Mouse (Mus musculus): ENCODE data around the gene Snai1. TPM values are rescaled to one million over a fixed set of nuclear protein-coding genes. Genes with fewer than 3 reads are reported as not detected.

The Snai1 gene
- polyA plus RNA-seq, 1 experiment from 2014 or later: 0.10 TPM

DNA sequence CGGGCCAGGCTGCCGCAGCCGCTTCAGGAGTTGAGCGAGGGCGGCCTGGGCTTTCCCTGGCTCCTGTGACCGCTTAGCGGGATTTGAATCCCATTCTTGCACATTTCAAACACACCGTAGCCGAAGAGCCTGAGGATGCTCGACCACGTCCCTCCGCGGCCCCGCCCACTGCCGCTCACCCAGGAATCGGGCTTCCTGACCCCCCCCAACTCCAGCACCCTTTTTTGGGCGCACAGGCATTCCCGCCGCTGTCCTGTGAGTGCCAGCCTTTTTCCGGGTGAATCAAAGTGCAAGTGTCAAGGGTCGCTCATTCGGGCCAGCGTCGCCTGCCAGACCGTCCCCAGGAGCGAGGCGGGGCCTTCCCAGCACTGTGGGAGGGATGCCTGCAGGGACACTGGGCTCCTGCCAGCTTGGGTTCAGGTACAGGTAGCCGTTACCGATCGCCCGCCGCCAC lies 34.1 kb upstream of the Snai1 start:
- H3K27me3 ChIP-seq: no peaks in the 10 kb centered on the region
- no peak for TF ChIP-seq CTCF (IDR thresholded peaks at IDR 0.05)
- in situ Hi-C loops (cut with MboI; ENCODE audit: low pct_unique_long_range_greater_than_20kb): no loop called here
- peak; percentile 20 for ATAC-seq
- CTCF ChIA-PET: interaction anchor here (1.0 kb wide), 1 partner anchor 112 kb away, joined by 3 read pairs; no protein-coding TSS in a partner anchor
- POLR2A ChIA-PET: no interaction called here
- no peak for DNase-seq (ENCODE audit: low read depth, low spot score)

DNA sequence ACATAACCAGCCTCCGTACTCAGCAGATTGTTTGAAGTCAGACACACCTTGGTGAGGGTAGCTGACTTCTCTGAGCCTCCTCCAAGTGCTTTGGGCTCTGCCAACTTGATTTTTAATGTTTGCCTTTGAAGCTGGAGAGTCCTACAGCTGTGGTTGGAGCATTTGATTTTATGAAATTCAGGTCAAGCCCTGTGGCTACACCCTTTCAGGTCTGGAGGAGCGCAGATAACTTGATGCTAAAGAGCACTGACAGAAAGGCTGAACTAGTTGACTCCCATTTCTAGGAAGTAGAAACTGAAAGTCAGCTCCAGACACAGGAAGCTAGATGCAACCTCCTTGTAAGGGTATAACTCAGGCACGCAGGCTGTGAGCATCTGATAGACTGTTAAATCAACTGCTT lies 32.9 kb upstream of the Snai1 start:
- CTCF ChIA-PET: no interaction called here
- POLR2A ChIA-PET: no interaction called here
- no peaks in the 10 kb centered on the region for H3K27me3 ChIP-seq
- ATAC-seq: no peak
- DNase-seq (ENCODE audit: low read depth, low spot score): no peak
- in situ Hi-C loops (cut with MboI; ENCODE audit: low pct_unique_long_range_greater_than_20kb): no loop called here
- no peak for TF ChIP-seq CTCF (IDR thresholded peaks at IDR 0.05)

DNA sequence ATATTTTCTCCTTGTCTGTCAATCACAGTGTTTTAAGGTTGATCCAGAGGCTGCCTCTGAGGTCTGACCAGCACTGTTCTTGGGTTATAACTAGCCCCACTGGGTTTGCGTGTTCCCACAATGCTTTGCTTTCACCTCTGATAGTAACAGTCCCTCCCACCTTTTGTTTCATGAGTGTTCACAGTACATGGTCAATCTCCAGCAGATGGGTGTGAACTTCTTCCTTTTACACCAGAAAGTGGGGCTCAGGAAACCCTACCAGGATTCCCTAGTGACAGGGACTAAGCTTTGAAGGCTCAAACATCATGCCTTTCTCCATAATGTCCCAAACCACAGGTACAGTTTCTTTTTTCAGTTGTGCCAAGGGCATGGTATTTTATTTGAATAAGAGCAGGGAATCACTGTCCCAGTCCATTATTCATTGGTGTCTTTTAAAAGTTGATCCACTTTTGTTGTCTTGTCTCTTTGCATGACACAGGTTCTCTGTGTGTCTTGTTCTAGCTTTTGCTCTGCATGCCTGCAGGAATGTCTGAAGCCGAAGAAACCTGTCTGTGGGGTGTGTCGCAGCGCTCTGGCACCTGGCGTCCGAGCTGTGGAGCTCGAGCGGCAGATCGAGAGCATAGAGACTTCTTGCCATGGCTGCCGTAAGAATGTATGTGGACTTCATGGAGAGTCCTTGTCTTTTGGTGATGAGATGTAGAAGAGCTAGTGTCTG lies 31.3 kb upstream of the Snai1 start:
- H3K27me3 ChIP-seq: no peaks in the 10 kb centered on the region
- no peak for DNase-seq (ENCODE audit: low read depth, low spot score)
- CTCF ChIA-PET: interaction anchor here (0.8 kb wide), 1 partner anchor 25 kb away, joined by 3 read pairs; no protein-coding TSS in a partner anchor
- in situ Hi-C loops (cut with MboI; ENCODE audit: low pct_unique_long_range_greater_than_20kb): no loop called here
- no peak for ATAC-seq
- TF ChIP-seq CTCF (IDR thresholded peaks at IDR 0.05): no peak
- POLR2A ChIA-PET: no interaction called here

DNA sequence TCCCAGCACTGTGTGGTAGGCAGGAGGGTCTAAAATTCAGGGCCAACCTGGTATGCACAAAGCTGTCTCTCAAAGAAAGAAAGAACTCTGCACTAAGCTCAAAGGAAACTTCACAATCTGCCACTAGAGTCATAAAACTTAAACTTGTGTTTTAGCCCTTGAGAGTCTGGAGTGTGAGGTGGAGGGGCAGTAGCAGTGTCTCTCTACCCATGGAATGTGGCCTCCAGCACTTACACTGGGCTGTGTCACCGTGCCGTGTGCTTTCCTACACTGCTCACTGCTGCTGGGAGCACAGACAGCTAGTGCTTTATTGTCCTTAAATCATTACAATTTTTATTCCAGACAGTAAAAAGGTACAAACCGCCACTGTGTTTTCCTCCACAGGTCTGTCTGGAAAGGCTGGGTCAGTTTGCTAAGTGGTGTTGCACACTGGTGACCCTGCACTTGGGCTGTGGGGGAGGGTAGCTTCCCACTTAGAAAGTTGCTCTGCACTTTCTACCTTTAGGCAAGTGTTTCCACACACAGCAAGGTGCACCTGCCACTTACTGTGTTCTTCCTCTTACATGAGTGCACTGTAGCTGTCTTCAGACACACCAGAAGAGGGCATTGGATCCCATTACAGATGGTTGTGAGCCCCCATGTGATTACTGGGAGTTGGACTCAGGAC lies 30.1 kb upstream of the Snai1 start:
- ATAC-seq: peak; percentile 45
- in situ Hi-C loops (cut with MboI; ENCODE audit: low pct_unique_long_range_greater_than_20kb): no loop called here
- ChIA-PET CTCF (interaction anchor here (0.8 to 1.0 kb wide), 3 partner anchors 24 to 286 kb away, joined by 3 read pairs; no protein-coding TSS in a partner anchor), POLR2A (no interaction called here)
- no peak for DNase-seq (ENCODE audit: low read depth, low spot score)
- TF ChIP-seq CTCF (IDR thresholded peaks at IDR 0.05): no peak
- no peaks in the 10 kb centered on the region for H3K27me3 ChIP-seq

DNA sequence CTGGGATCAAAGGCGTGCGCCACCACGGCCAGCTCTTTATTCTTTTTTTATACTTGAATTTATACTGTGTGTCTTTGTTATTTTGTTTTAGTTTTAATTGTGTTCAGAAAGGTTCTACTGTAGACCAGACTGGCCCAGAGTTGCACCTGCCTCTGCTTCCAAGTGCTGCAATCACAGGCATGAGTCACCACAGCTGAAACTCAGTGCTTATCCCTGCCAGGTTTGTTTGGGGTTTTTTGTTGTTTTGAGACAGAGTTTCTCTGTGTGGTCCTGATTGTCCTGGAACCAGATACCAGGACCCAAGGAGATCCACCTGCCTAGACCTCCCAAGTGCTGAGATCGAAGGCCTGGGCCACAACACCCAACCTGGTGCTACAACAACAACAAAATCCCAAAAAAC lies 29.4 kb upstream of the Snai1 start:
- in situ Hi-C loops (cut with MboI; ENCODE audit: low pct_unique_long_range_greater_than_20kb): no loop called here
- no peak for TF ChIP-seq CTCF (IDR thresholded peaks at IDR 0.05)
- CTCF ChIA-PET: interaction anchor here (0.9 kb wide), 1 partner anchor 90 kb away, joined by 3 read pairs; no protein-coding TSS in a partner anchor
- ATAC-seq: no peak
- POLR2A ChIA-PET: no interaction called here
- no peaks in the 10 kb centered on the region for H3K27me3 ChIP-seq
- no peak for DNase-seq (ENCODE audit: low read depth, low spot score)

DNA sequence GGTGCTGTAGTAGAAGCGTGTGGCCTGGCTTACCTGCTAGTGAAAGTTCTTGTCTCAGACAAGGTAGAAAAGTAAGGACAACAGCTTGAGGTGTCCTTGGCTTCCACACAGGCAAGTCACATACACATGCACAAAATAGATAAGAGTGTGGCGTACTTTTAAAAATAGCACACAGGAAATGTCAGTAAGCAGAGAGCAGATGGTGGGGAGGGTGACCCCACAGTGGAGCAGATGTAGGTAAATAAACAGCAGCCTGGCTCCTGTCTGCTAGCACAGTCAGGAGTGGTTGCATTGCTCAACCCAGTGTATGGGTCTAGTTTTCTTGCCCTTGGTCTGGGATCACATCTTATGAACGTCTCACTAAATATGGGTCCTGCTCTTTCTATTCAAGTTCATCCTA lies 27.5 kb upstream of the Snai1 start:
- POLR2A ChIA-PET: no interaction called here
- no peaks in the 10 kb centered on the region for H3K27me3 ChIP-seq
- CTCF ChIA-PET: interaction anchor here (2.6 kb wide), 1 partner anchor 17 kb away, joined by 8 read pairs; the partner anchor contains the start of genes Rnf114 and Spata2
- in situ Hi-C loops (cut with MboI; ENCODE audit: low pct_unique_long_range_greater_than_20kb): no loop called here
- no peak for TF ChIP-seq CTCF (IDR thresholded peaks at IDR 0.05)
- ATAC-seq (no peak), DNase-seq (ENCODE audit: low read depth, low spot score) (no peak)

DNA sequence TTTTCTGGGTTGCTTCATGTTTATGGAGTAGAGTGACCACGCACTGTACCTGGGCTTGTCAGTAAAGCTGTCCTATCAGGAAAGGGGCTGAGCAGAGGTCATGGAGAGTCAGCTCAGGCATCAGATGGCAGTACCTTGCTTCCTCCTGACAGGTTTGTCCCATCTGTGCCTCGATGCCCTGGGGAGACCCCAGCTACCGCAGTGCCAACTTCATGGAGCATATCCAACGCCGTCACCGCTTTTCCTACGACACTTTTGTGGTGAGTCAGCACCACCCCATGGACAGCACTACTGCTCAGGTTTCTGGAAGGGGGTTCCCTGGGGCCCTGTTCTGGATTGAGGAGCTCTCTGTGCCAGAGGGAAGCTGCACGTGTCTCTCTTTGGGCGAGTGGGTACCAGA lies 25.6 kb upstream of the Snai1 start:
- in situ Hi-C loops (cut with MboI; ENCODE audit: low pct_unique_long_range_greater_than_20kb): no loop called here

DNA sequence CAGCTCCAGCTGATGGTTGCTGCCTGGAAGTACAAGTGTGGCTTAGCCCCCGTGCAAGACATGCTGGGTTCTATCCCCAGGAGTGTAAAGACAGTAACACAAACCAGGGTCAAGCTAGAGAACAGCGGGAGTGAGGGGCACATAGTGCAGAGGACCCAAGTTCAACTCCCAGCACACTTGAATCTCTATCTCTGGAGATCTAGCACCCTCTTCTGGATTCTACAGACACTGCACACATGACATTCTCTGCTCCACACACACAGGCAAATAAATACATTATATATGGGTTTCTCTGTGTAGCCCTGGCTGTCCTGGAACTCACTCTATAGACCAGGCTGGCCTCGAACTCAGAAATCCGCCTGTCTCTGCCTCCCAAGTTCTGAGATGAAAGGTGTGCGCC lies 25.0 kb upstream of the Snai1 start:
- ATAC-seq: no peak
- ChIA-PET POLR2A (no interaction called here), CTCF (interaction anchor here (1.1 to 2.6 kb wide), 4 partner anchors 10 to 20 kb away, joined by 3 to 8 read pairs (median 4); partner anchors contain the start of genes Rnf114 and Spata2)
- in situ Hi-C loops (cut with MboI; ENCODE audit: low pct_unique_long_range_greater_than_20kb): no loop called here
- DNase-seq (ENCODE audit: low read depth, low spot score): no peak
- no peaks in the 10 kb centered on the region for H3K27me3 ChIP-seq
- no peak for TF ChIP-seq CTCF (IDR thresholded peaks at IDR 0.05)

More for the DNA sequence above, 25.6 kb upstream of the Snai1 start:
- DNase-seq (ENCODE audit: low read depth, low spot score): no peak
- no peak for TF ChIP-seq CTCF (IDR thresholded peaks at IDR 0.05)
- ChIA-PET POLR2A (no interaction called here), CTCF (interaction anchor here (1.1 to 2.6 kb wide), 4 partner anchors 9 to 20 kb away, joined by 3 to 8 read pairs (median 4); partner anchors contain the start of genes Rnf114 and Spata2)
- H3K27me3 ChIP-seq: no peaks in the 10 kb centered on the region
- no peak for ATAC-seq

DNA sequence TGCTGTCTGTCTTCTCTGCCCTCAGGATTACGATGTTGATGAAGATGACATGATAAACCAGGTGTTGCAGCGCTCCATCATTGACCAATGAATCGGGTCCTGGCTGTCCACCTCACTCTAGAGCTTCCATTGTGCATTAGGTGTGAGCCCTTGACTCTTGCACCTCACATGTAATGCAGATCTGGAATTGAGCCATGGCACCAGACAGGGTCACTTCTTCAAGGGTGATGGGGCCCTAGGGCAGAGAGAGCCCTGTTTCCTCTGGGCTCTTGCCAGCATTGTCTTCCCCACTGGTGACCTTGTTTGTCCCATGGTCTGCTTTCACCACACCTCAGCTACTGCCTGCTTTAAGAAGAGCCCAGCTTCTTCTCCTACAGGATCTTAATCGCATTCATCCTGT lies 23.4 kb upstream of the Snai1 start:
- TF ChIP-seq CTCF (IDR thresholded peaks at IDR 0.05): no peak
- POLR2A ChIA-PET: no interaction called here

DNA sequence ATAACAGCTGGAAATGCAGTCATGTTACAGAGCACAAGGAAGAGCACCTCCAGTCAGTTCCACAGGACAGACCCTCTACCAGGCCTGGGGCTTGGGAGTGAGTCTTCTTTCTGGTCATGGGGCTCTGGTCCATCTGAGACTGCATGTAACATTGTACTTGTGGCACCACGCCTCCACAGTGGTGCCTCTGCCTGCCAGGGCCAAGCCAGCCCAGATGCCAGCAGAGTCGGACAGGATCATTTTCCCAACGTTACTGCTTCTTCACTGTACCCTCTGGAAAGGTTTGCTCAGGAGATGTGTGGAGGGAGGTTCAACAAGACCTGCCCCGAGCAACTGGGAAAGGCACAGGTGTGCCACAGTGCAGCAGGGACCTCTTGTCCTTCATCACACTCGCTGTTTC lies 22.3 kb upstream of the Snai1 start:
- DNase-seq (ENCODE audit: low read depth, low spot score) (no peak), ATAC-seq (no peak)
- ChIA-PET POLR2A (no interaction called here), CTCF (no interaction called here)
- in situ Hi-C loops (cut with MboI; ENCODE audit: low pct_unique_long_range_greater_than_20kb): no loop called here
- no peak for TF ChIP-seq CTCF (IDR thresholded peaks at IDR 0.05)
- H3K27me3 ChIP-seq: no peaks in the 10 kb centered on the region

More for the DNA sequence above, 23.4 kb upstream of the Snai1 start:
- H3K27me3 ChIP-seq: no peaks in the 10 kb centered on the region
- in situ Hi-C loops (cut with MboI; ENCODE audit: low pct_unique_long_range_greater_than_20kb): no loop called here
- CTCF ChIA-PET: no interaction called here
- no peak for DNase-seq (ENCODE audit: low read depth, low spot score)
- no peak for ATAC-seq

DNA sequence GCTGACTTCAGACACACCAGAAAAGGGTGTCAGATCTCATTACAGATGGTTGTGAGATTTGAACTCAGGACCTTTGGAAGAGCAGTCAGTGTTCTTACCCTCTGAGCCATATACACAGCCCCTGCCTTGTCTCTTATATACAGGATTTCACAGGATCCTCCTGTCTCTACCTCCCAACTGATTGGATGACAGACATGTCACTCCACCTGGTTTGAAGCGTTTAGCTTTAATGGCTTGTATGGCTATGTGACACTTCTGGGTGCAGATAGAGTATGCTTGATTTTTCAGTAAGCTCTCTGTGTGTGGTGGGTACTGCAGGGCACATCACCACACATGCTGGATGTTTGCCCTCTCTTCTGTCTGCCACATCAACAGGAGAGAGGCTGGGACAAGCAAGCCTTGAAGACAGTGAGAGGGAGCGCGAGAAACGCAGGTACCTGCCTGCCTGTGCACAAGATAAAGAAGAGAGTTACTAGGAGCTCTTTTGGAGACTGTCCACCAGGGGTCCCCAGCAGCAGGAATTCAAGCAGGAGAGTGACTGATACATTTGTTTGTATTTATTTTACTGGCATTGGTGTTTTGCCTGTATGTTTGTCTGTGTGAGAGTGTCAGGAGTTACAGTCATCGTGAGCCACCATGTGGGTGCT lies 18.3 kb upstream of the Snai1 start:
- POLR2A ChIA-PET: no interaction called here
- DNase-seq (ENCODE audit: low read depth, low spot score) (no peak), ATAC-seq (no peak)
- TF ChIP-seq CTCF (IDR thresholded peaks at IDR 0.05): no peak
- H3K27me3 ChIP-seq: no peaks in the 10 kb centered on the region
- CTCF ChIA-PET: interaction anchor here (1.5 kb wide), 1 partner anchor 99 kb away, joined by 3 read pairs; no protein-coding TSS in a partner anchor
- in situ Hi-C loops (cut with MboI; ENCODE audit: low pct_unique_long_range_greater_than_20kb): no loop called here

Data from Patski (cell line).